Mouse (Mus musculus) neutrophil, adult 5-6 weeks (primary cell): ENCODE measurements around the gene Katnb1. TPM values are rescaled to one million over a fixed set of nuclear protein-coding genes. Genes with fewer than 3 reads are reported as not detected.

Experiments
- total RNA-seq: library from RNA; stranded (forward); fragments of 200-1000 nt; gene quantifications from 2 replicates; pipeline ENCODE4 v1.2.3, GENCODE M21; 2017

The Katnb1 gene
- total RNA-seq, 1 experiment from 2014 or later: 26.2 TPM

Other genes starting within 250 kb of the Katnb1 start
- 29.4 and 29.7 TPM in 2 replicates for gene Coq9, start 242.9 kb upstream of the Katnb1 start, total RNA-seq
- 25.2 and 26.1 TPM in 2 replicates for gene Ciapin1, start 242.8 kb upstream of the Katnb1 start, total RNA-seq
- 34.4 and 38.9 TPM in 2 replicates for gene Polr2c, start 223.7 kb upstream of the Katnb1 start, total RNA-seq
- gene Dok4, start 204.9 kb upstream of the Katnb1 start, total RNA-seq: 2.2 and 3.3 TPM in 2 replicates
- 2.2 and 3.6 TPM in 2 replicates for gene Ccdc102a, start 163.1 kb upstream of the Katnb1 start, total RNA-seq
- gene Adgrg5, start 157.5 kb upstream of the Katnb1 start, total RNA-seq: 4.2 and 4.3 TPM in 2 replicates
- 2.2 and 2.3 TPM in 2 replicates for gene Adgrg1, start 106.4 kb upstream of the Katnb1 start, total RNA-seq
- gene Adgrg3, start 63.5 kb upstream of the Katnb1 start, total RNA-seq: 21.5 and 23.4 TPM in 2 replicates
- 0.23 TPM in 1 of 2 replicates, not detected in the other for gene Drc7, start 26.1 kb upstream of the Katnb1 start, total RNA-seq
- 1.2 and 2.2 TPM in 2 replicates for gene Kifc3, start 121.6 kb downstream of the Katnb1 start, total RNA-seq
- 0.12 TPM in 1 of 2 replicates, not detected in the other for gene Cngb1, start 225.4 kb downstream of the Katnb1 start, total RNA-seq
- not detected in 2 replicates for gene Tepp, start 229.4 kb downstream of the Katnb1 start, total RNA-seq